Mouse (Mus musculus) liver, embryonic 14.5 days (tissue): Measurements from ENCODE around the gene Col4a2. TPM values are rescaled to one million over a fixed set of nuclear protein-coding genes. Genes with fewer than 3 reads are reported as not detected.

ENCODE experiments used
- ATAC-seq: fragments of 200-750 bp; cut with Nextera tagmentation; 2 replicates; pipeline ENCODE4 v1.8.0; 2017; ENCODE audit warnings: moderate number of reproducible peaks, mild to moderate bottlenecking, moderate library complexity; ENCODE audit not compliant: insufficient read depth
- DNase-seq, 3 experiments: peaks; one replicate each; pipeline ENCODE4 v3.0.0-alpha.2; 2012 to 2013; ENCODE audit warnings: low read depth in 3 of 3, low spot score in 3 of 3
- H3K27ac ChIP-seq: fragments of 300-500 bp; sonication (generic); 2 replicates; pipeline ENCODE4 v1.5.1; 2014; ENCODE audit warnings: moderate library complexity, mild to moderate bottlenecking, control low read depth, inconsistent platforms
- H3K27me3 ChIP-seq: fragments of 300-500 bp; sonication (generic); 2 replicates; pipeline ENCODE4 v1.6.1; 2014; ENCODE audit warnings: mild to moderate bottlenecking, low read length, moderate library complexity; ENCODE audit not compliant: control insufficient read depth, insufficient read depth
- H3K36me3 ChIP-seq: fragments of 300-500 bp; sonication (generic); replicated peaks from 2 replicates; pipeline ENCODE4 v1.6.1; 2014; ENCODE audit warnings: low read depth; ENCODE audit not compliant: control insufficient read depth, insufficient read depth
- H3K4me1 ChIP-seq, 2 experiments: fragments of 200-500 bp in 1 of 2; fragments of 300-500 bp in 1 of 2; sonication (generic) in 1 of 2; replicated peaks; 2 replicates each; pipeline ENCODE4 v1.6.1; 2012 to 2014; ENCODE audit warnings: antibody characterized with exemption in 1 of 2, inconsistent platforms in 1 of 2, low read length in 1 of 2; ENCODE audit not compliant: control insufficient read depth in 2 of 2, insufficient read depth in 2 of 2
- H3K4me2 ChIP-seq: fragments of 300-500 bp; sonication (generic); 2 replicates; pipeline ENCODE4 v1.6.1; 2014; ENCODE audit warnings: low read depth, mild to moderate bottlenecking, control low read depth, moderate library complexity
- H3K4me3 ChIP-seq, 2 experiments: fragments of 200-500 bp in 1 of 2; fragments of 300-500 bp in 1 of 2; sonication (generic) in 1 of 2; 2 replicates each; pipeline ENCODE4 v1.5.1; 2012 to 2014; ENCODE audit warnings: low read depth in 2 of 2, low read length in 2 of 2, mild to moderate bottlenecking in 2 of 2, control low read depth in 1 of 2, inconsistent platforms in 1 of 2, moderate library complexity in 1 of 2; ENCODE audit not compliant: insufficient read depth in 1 of 2
- H3K9ac ChIP-seq: fragments of 300-500 bp; sonication (generic); replicated peaks from 2 replicates; pipeline ENCODE4 v1.6.1; 2014; ENCODE audit warnings: mild to moderate bottlenecking, control low read depth, moderate library complexity
- H3K9me3 ChIP-seq: fragments of 300-500 bp; sonication (generic); 2 replicates; pipeline ENCODE4 v1.6.1; 2016; ENCODE audit warnings: low read length, mixed read lengths; ENCODE audit not compliant: control insufficient read depth
- CTCF ChIP-seq: IDR thresholded peaks from 2 replicates; pipeline ENCODE4 v1.5.1; 2016; ENCODE audit warnings: antibody characterized with exemption, low read depth, control low read depth
- EP300 ChIP-seq: IDR thresholded peaks from 2 replicates; pipeline ENCODE4 v1.6.1; 2016; ENCODE audit warnings: antibody characterized with exemption, low read depth
- whole genome bisulfite sequencing: fragments of 180-500 bp; shearing (Covaris S2); extraction: QIAGEN DNeasy Blood & Tissue Kit; methylation state at CpG from one replicate; pipeline ENCODE4 v1.1.7; 2014; ENCODE audit not compliant: insufficient replicate concordance; 5-methylcytosine and 5-hydroxymethylcytosine counted together
- polyA plus RNA-seq, 2 experiments: library from polyadenylated mRNA; depleted of rRNA in 1 of 2; stranded (reverse) in 1 of 2; unstranded in 1 of 2; fragments of >200 nt; fragmentation: Nextera tagmentation in 1 of 2; extraction: Ambion mirVana in 1 of 2; gene quantifications; 2 replicates each; pipeline versions ENCODE4 v1.2.1 to v1.2.3; 2012 to 2014

Gene Col4a2
- polyA plus RNA-seq, 2 experiments = 4.7 to 4.9 TPM

GRCm38 (mm10) chr8:11375749-11376438 is 63.3 kb downstream of the Col4a2 start:
- H3K4me1 ChIP-seq = peaks cover 0 to 3% of the 10 kb centered on the region in 2 experiments; a peak in 1 of 4 replicates
- DNase-seq = no peak

GRCm38 (mm10) chr8:11377391-11378210 is 65.0 kb downstream of the Col4a2 start:
- DNase-seq (no peak), ATAC-seq (no peak)
- H3K4me1 ChIP-seq = peaks cover 0 to 3% of the 10 kb centered on the region in 2 experiments; a peak in 1 of 4 replicates
- H3K4me2 ChIP-seq = no peak overlapping the region
- H3K4me3 ChIP-seq = no peak overlapping the region
- H3K27ac ChIP-seq = no peak overlapping the region
- no peaks in the 10 kb centered on the region for H3K27me3 ChIP-seq
- no peaks in the 10 kb centered on the region for H3K9me3 ChIP-seq
- WGBS = 67% methylated on average over 16 of the region's 16 CpGs
- TF ChIP-seq CTCF = no peak
- no peak for TF ChIP-seq EP300
- no peak overlapping the region for H3K9ac ChIP-seq
- no peaks in the 10 kb centered on the region for H3K36me3 ChIP-seq

More at GRCm38 (mm10) chr8:11375749-11376438, 63.3 kb downstream of the Col4a2 start:
- 66% methylated on average over 18 of the region's 18 CpGs for WGBS
- no peaks in the 10 kb centered on the region for H3K27me3 ChIP-seq
- no peak overlapping the region for H3K9ac ChIP-seq
- H3K27ac ChIP-seq = no peak overlapping the region
- H3K4me2 ChIP-seq = no peak overlapping the region
- no peaks in the 10 kb centered on the region for H3K36me3 ChIP-seq
- ATAC-seq = no peak
- H3K4me3 ChIP-seq = no peak overlapping the region
- H3K9me3 ChIP-seq = no peaks in the 10 kb centered on the region
- TF ChIP-seq CTCF (no peak), EP300 (no peak)

GRCm38 (mm10) chr8:11379590-11379989 is 67.0 kb downstream of the Col4a2 start:
- no peak for TF ChIP-seq CTCF
- no peak for TF ChIP-seq EP300
- 30% methylated on average over 7 of the region's 7 CpGs for WGBS
- H3K27ac ChIP-seq = no peak overlapping the region
- no peaks in the 10 kb centered on the region for H3K9me3 ChIP-seq
- H3K9ac ChIP-seq = no peak overlapping the region
- H3K4me3 ChIP-seq = no peak overlapping the region
- no peak overlapping the region for H3K4me2 ChIP-seq
- peaks cover 0 to 3% of the 10 kb centered on the region in 2 experiments; a peak in 1 of 4 replicates for H3K4me1 ChIP-seq
- H3K36me3 ChIP-seq = no peaks in the 10 kb centered on the region
- DNase-seq (no peak), ATAC-seq (no peak)
- H3K27me3 ChIP-seq = no peaks in the 10 kb centered on the region

GRCm38 (mm10) chr8:11381544-11381943 is 68.9 kb downstream of the Col4a2 start:
- Histone ChIP-seq H3K4me2 (no peak overlapping the region), H3K36me3 (no peaks in the 10 kb centered on the region), H3K9ac (no peak overlapping the region), H3K9me3 (no peaks in the 10 kb centered on the region), H3K4me1 (peaks cover 0 to 3% of the 10 kb centered on the region in 2 experiments; a peak in 1 of 4 replicates), H3K27ac (no peak overlapping the region), H3K4me3 (no peak overlapping the region), H3K27me3 (no peaks in the 10 kb centered on the region)
- ATAC-seq (no peak), DNase-seq (no peak)
- no peak for TF ChIP-seq EP300
- TF ChIP-seq CTCF = no peak
- 57% methylated on average over 7 of the region's 7 CpGs for WGBS
